Mouse (Mus musculus): ENCODE results near the gene Tmem86a.

DNA sequence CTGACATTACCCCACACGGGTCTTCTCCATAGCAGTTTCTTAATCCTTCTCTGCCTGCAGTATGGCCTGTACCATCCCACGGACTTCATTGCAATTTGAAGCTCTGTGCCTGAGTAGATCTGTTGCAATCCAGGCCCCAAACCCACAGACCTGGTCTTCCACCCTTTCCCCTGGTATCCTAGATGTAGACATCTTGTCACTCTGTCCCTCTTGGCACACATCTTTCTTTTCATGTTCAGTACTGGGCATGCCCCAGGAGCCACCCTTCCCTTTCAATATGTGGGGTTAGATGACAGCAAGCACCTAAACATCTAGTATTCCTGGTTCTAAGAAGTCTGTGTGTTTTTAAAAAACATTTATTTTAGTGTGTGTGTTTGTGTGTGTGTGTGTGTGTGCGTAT is 8.7 kb upstream of the Tmem86a start:
- no peak for TF ChIP-seq CTCF (IDR thresholded peaks at IDR 0.05; ENCODE audit: control insufficient read depth, insufficient read depth, low read length)
- no peak for TF ChIP-seq POLR2A (IDR thresholded peaks at IDR 0.05; ENCODE audit: borderline replicate concordance, control insufficient read depth, low read depth, low read length)

All from bone marrow, adult 2 months (tissue).